Mouse (Mus musculus) frontal cortex, postnatal 36 days (tissue): ENCODE measurements around the gene Nsrp1.
"Not testable (repeated sequence)": the region's sequence is repeated elsewhere in the genome, so short reads cannot be mapped to it uniquely, and the experiment has no call there.

Experiments used
- DNase-seq, 2 experiments: peaks; one replicate each; pipeline ENCODE4 v3.0.0; 2022; ENCODE audit warnings: low spot score in 2 of 2

Nsrp1 gene

GRCm38 (mm10) chr11:77078273-77079134 is at the start of gene Nsrp1:
Gene Nsrp1 (minus strand): TSS chr11:77078435.
- DNase-seq, result peak; percentile 90 to 96

- DNase-seq, result no peak
These were observed 32.9 kb upstream of the Nsrp1 start for GRCm38 (mm10) chr11:77111141-77111540.

DNA sequence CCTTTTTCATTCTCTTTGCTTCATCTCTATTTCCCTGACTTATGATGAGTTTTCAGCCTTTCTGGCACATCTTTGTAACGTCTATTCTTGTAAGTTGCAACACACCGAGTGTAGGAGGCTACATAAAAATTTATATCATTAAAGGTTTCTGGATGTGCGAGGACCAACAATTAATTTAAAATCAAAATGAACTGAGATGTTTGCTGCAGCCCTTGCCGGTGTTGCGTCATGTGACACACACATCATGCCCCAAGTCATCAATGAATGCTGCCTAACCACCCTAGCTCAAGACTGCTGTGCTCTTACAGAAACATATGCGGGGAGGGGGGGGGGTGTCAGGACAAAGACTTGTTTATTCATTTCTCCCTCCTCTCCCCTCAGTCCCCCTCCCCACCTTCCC is 30.2 kb upstream of the Nsrp1 start:
- DNase-seq, result no peak

DNA sequence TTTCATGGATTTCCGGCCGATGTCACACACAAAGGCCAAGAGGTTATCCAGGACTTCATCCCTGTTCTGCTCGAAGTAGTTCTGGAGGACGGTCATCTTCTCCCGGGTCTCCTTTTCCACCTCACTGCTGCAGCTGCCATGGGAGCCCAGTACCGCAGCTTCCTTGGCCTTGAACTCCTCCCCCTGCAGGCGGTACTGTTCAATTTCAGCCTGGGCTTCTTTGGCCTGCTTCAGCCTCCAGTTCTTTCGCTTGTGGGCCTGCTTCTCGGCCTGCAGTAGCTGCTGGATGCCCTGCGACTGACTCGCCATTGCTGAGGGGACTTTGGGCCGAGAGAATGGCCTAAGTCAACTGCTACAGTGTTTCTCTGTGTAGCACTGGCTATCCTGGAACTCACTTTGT is 29.6 kb upstream of the Nsrp1 start:
- not testable (repeated sequence) for DNase-seq

GRCm38 (mm10) chr11:77106961-77107360 is 28.7 kb upstream of the Nsrp1 start:
- no peak for DNase-seq

GRCm38 (mm10) chr11:77100137-77100937 is 22.1 kb upstream of the Nsrp1 start:
- DNase-seq, result peak; percentile 83 to 84

- DNase-seq, result no peak
These were observed 20.2 kb upstream of the Nsrp1 start for GRCm38 (mm10) chr11:77098332-77098972.

DNA sequence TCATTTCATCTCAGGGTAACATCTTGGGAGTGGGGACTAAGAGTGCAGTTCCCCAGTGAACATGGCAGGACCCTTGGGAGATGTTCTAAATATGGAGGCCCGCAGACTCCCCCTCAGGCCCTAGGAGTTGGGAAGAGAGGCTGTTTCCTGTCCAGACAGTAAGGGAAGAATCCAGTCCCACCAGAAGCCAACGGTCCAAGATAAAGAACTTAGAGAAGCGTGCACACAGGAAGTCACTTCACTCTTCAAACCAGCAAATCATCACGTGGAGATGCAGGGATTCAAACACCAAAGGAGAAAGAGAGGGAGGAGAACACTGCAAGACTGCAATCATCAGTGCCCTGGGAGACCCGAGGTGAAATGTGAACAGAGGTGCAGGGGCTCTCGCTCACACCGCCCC is 18.8 kb upstream of the Nsrp1 start:
- no peak for DNase-seq

DNA sequence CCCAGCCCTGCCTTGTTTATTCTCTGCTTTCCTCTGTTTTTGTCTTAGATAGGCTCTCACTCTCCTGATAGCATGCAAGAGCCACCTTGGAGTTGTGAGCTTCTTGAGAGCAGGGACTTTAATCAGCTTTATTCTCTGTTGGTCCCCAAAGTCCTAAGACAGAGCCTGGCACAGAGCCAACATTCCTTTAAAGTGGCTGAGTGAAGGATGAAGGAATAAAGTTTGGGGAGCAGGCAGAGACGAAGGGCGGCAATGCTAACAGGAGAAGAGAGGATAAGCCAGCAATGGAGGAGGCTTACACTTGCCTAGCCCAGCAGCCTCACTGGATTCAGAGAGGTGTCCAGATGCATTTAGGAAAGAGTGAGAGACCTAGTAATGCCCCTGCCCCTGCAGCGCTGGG is 18.3 kb upstream of the Nsrp1 start:
- DNase-seq, result no peak

DNA sequence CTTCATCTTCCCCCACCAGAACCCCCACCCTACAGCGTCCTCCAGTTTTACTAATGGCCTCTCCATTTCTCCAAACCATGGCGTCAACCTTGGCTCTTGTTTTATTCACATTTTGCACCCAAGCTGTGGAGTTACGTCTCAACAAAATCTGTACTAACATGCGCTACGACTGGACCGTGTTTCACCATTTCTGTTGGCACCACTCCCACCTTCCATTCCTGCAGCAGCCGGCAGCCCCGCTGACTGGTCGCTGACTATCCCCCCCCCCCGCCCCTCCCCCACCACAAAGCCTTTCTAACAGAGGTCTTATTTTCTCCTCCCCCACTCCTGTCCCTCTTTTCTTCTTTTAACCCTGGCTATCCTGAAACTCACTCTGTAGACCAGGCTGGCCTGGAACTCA is 17.0 kb upstream of the Nsrp1 start:
- no peak for DNase-seq

DNA sequence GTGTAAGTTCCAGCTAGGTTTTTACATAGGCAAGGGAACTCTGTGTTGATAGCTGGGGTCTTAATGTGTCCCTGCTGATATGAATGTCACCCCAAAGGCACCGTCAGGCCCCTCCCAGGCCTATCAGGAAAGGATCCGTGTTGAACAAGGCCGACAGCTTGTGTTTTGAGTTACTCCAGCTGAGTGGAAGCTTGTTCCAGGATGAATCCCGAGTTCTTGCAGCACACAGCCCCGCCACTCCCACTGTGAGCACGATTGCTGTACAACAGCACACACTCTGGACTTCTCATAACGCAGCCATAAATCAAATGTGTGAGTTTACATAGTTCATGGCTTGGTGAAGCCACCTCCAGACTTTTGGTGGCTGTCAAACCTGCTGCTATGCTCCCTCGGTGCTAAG is 15.9 kb upstream of the Nsrp1 start:
- no peak for DNase-seq

- DNase-seq, result peak in 1 of 2 experiments; percentile 8
These were observed 15.0 kb upstream of the Nsrp1 start for GRCm38 (mm10) chr11:77093208-77093607.

DNA sequence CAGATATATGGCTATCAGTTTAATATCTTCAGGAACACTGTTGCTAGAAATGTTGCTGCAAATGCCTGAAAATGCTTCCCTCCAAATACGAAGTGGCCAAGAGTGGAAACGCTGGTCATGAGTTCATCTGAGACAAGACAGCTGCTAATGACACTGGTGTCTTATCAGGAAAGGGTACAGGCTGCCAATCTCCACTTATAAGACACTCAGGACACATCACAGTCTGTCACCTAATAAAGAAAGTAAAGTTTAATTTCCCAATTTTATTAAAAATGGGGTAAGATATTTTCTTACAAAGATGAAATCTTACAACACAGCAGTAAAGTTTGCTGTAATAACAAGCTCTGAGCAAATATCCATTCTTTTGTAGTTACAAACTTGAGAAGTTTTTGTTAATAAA is 10.9 kb upstream of the Nsrp1 start:
- DNase-seq, result no peak

DNA sequence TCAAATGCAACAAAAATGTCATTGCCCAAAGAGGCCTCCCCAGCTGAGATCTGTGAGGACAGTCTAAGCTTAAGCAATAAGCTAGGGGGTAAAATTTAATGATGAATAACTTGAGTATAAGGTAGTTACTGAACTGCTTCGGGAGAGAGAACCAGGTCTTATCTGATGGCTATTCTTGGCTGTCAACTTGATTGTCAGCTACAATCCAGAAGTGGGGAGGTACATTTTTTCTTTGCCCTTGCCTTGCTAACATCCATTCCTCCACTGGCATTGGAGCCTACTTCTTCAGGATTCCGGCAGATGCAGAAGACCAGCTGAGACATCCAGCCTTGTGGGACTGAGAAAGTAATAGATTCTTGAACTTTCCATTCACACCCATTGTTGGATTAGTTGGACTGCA is 8.8 kb upstream of the Nsrp1 start:
- DNase-seq, result no peak

- DNase-seq, result no peak
These were observed 5.9 kb upstream of the Nsrp1 start for GRCm38 (mm10) chr11:77084001-77084682.

DNA sequence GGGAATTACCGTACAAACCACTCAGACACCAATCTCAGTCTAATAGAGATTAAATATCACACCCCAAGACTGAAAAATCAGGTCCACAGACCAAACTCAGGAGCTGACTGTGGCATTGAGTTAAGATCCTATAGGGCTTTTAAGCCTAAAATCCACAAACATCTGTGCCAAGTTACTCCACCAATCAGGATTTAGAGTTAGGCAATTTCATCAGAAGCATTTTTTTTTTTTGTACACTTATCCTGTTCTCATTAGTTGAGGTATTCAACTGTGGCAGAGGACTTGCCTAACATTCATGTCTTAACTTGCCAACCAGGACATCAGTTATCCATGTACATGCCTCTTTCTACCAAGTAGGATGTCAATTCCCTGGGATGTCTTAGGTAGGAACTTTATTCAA is 1.1 kb upstream of the Nsrp1 start:
- DNase-seq, result no peak

DNA sequence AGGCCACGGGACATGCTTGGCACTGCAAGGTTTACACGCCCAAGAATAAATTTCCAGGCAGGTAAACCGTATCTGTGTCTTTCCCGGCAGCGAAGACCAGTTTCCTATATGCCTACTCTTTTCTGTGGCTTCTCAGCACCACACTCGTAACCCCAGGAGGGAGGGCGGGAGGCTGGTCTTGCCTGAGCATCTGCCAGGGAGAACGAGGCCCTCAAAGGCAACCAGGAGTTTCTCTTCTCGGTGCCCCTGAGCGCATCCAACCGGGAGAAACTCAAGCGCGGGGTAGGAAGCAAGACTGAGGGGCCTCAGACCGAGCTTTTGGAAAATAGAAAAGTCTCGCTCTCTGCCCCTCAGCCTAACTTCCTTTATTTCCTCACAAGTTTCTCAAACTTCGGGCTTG is 443 bp downstream of the Nsrp1 start:
- no peak for DNase-seq

DNA sequence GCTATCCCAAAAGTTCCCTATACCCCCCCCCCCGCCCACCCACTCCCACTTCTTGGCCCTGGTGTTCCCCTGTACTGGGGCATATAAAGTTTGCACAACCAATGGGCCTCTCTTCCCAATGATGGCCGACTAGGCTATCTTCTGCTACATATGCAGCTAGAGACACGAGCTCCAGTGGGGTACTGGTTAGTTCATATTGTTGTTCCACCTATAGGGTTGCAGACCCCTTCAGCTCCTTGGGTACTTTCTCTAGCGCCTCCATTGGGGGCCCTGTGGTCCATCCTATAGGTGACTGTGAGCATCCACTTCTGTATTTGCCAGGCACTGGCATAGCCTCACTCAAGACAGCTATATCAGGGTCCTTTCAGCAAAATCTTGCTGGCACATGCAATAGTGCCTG is 904 bp downstream of the Nsrp1 start:
- DNase-seq, result not testable (repeated sequence)

DNA sequence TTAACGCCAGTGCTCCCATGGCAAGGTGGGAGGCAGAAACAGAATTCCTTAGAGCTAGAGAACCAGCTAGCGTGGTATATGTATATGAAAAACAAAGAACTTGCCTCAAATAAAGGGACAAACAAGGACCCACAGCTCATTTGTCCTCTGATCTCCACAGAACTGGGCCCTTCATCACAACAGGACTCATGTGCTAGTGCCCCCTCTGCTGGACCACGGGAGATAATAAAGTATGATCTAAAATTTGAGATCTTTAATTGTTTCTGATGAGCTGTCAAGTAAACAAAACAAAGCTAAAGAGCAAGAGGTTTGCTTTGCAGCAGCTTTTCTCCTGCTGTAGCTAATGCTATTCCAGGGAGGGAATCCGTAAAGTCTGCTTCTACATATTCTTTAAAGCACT is 7.5 kb downstream of the Nsrp1 start:
- no peak for DNase-seq

DNA sequence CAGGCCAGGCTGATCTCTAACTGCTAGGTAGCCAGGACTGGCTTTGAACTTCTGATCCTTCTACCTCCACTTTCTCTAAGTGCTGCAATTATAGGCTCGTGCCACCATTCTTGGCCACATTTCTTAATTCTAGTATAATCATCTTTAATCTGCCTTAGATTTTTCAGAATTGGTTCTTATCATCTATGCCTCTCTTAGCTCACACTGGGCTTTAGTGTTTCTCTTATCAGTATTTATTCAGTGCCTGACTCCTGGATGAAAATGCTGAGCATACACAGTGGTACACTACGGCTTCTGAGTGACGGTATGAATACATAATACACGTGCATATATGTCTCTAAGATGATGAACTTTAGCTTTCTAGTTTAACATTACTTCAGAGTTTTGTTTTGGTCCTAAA is 9.4 kb downstream of the Nsrp1 start:
- no peak for DNase-seq

- DNase-seq, result no peak
These were observed 14.8 kb downstream of the Nsrp1 start for GRCm38 (mm10) chr11:77063406-77063805.

GRCm38 (mm10) chr11:77061951-77062350 is 16.3 kb downstream of the Nsrp1 start:
- no peak for DNase-seq
